Mouse (Mus musculus): ENCODE measurements around the gene Wdfy2.

DNA sequence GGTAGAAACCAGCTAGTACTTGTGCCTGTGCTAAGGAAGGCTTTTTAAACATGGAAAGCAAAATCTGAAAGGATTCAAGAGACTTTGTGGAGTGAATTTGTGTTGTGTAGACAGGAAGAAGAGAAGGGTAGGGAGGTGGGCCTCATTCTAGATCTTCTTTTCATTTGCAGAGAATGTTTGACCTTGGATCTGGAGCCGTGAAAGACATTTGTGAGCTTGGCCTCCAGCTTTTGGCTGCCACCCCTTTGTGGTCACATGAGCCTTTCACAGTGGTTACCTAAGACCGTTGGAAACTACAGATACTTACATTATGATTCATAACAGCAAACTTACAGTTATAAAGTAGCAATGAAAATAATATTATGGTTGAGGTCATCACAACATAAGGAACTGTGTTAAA lies 34.5 kb downstream of the Wdfy2 start:
- TF ChIP-seq POLR2A (IDR thresholded peaks at IDR 0.05; ENCODE audit: low read depth, low read length) (no peak), CTCF (IDR thresholded peaks at IDR 0.05; ENCODE audit: extremely low read depth, insufficient read length, insufficient replicate concordance, low read depth, low read length) (no peak)

All from small intestine, adult 2 months (tissue).